Mouse (Mus musculus): ENCODE results near the gene Kap.
"Not testable (repeated sequence)": the region's sequence is repeated elsewhere in the genome, so short reads cannot be mapped to it uniquely, and the experiment has no call there.

Kap gene

DNA sequence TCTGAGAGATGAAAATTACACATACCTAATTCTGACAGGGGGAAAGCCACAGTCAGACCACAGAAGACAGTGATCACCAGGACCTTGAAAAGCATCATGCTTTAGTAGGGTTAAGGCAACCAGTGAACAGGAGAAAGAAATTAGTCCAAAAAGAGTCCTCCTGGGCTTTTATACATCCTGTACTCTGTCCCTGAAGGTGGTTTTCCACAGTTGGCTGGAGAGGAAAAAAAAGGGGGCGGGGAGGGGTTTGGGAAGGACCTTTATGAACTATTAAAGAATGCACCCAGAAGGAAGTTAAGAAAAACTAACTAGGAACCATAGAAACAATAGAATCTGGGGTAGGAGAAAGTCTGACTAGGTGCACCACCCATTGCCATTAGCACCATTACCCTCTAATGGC lies at the start of gene Kap:
Gene Kap, minus strand, starts transcription at position 237 of the 400 bp plus-strand sequence.
- no peak for DNase-seq (ENCODE audit: low read depth, low spot score)

GRCm38 (mm10) chr6:133885871-133886415 lies 32.4 kb upstream of the Kap start:
- no peak for DNase-seq (ENCODE audit: low read depth, low spot score)

DNA sequence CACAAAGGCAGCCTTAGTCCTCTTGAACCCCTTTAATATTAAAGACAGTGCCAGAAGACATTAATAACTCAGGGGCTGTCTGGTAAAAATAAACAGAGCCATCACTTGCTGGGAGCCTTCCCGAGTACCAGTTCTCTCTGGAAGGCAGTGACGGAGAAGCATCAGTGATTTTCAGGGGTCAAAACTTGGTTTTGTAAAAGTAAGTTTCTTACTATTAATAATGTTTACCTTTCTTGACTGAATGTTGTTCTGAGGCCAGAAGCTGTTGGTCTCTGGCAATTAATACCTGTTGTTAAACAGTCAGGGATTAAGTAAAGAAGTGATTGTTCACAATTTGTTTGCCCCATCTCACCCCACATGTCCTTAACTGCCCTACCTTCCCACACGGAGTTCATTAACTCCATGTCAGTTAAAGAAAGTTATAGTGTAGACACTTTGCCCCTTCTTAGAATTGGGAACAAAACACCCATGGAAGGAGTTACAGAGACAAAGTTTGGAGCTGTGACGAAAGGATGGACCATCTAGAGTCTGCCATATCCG lies 30.0 kb upstream of the Kap start:
- DNase-seq (ENCODE audit: low read depth, low spot score): no peak

DNA sequence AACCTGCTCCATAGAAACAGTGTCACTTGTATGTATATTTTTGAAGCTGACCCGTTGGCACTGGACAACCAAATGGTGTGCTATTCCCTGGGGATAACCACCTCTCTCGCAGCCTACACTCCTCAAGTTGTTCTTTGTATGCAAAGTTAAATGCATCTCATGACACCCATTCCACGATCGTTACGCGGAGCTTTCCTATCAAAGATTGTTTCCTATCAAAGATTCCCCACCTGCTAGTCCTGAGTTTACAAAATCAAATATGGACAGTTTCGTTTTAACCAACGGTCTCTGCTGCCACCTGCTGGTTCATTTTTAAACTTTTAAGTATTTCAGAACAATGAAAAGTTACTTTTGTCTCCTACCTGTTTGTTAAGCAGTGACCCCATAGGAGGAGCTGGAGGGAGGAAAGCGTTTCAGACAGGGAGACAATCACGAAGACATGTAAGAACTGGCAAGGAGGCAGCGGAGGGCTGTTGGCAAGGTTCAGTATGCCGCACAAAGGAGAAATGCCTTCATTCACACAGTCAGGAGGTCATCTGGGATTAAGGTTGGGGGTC lies 22.4 kb upstream of the Kap start:
- peak; percentile 62 for DNase-seq (ENCODE audit: low read depth, low spot score)

- DNase-seq (ENCODE audit: low read depth, low spot score): no peak
Measured at GRCm38 (mm10) chr6:133872667-133873066, 19.1 kb upstream of the Kap start.

- DNase-seq (ENCODE audit: low read depth, low spot score): no peak
Measured at GRCm38 (mm10) chr6:133871131-133871530, 17.6 kb upstream of the Kap start.

- no peak for DNase-seq (ENCODE audit: low read depth, low spot score)
Measured at GRCm38 (mm10) chr6:133868381-133868780, 14.8 kb upstream of the Kap start.

DNA sequence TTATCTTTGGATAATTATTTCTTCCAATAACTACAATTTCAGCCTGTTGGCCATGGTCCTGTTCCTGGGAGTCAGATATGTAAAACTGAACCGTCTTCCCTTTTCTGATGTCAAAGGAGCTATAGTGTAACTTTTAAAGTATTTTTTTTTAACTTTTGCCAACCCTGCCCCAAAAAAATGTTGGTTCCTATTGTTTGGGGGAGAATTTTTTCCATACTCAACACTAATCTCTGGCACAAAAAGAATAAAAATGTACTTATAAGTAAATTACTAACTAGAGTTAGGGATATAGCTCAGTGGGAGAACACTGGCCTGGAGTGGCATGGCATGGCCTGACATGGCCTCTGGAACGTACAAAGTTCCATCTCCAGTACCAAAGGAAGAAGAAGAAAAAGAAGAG lies 2.3 kb upstream of the Kap start:
- no peak for DNase-seq (ENCODE audit: low read depth, low spot score)

DNA sequence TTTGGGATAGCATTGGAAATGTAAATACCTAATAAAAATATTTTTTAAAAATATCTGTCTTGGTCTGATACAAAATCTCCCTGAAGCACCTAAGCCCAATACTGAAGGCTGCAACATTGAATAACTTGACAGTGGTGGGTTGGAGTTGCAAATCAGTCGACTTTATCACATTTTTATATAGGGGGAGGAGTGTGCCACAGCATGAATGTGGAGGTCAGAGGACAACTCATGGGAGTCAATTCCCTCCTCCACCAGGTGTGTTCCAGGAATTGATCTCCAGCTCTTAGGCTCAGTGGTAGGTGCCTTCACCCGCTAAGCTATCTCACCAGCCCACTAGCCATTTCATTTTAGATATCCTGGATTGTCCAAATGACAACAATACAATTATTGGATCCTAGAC lies 4.2 kb downstream of the Kap start:
- DNase-seq (ENCODE audit: low read depth, low spot score): no peak

DNA sequence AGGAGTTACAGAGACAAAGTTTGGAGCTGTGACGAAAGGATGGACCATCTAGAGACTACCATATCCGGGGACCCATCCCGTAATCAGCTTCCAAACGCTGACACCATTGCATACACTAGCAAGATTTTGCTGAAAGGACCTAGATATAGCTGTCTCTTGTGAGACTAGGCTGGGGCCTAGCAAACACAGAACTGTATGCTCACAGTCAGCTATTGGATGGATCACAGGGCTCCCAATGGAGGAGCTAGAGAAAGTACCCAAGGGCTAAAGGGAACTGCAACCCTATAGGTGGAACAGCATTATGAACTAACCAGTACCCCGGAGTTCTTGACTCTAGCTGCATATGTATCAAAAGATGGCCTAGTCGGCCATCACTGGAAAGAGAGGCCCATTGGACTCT lies 4.7 kb downstream of the Kap start:
- DNase-seq (ENCODE audit: low read depth, low spot score): not testable (repeated sequence)

DNA sequence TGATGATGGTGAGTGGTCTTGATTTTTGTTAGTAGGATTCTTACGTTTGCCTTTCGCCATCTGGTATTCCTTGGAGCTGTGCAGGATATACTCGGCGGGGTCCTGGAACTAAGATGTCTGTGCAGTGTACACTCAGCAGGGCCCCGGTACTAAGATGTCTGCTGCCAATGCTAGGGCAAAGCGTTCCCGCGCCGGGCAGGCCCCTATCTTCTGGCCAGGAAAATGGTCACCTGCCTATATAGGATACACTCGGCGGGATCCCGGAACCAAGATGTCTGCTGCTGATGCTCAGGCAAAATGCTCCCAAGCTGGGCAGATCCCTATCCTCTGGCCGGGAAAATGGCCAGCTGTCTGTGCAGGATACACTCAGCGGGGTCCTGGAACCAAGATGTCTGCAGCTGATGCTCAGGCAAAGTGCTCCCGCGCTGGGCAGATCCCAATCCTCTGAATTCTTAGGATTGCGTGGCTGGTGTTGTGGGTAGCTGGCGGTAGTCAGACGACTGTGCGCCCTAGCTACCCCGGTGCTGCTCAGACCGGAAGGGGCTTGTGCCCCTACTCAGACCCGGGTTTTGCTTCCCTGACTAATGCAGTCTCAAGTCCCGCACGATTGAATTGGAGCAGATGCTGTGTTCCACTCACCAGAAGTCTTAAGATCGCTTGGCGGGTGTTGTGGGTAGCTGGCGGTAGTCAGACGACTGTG lies 15.1 kb downstream of the Kap start:
- DNase-seq (ENCODE audit: low read depth, low spot score): not testable (repeated sequence)

- no peak for DNase-seq (ENCODE audit: low read depth, low spot score)
Measured at GRCm38 (mm10) chr6:133812342-133812741, 41.2 kb downstream of the Kap start.
